Mouse (Mus musculus) CH12.LX (cell line): Measurements from ENCODE around the gene Cdk14. TPM values are rescaled to one million over a fixed set of nuclear protein-coding genes. Genes with fewer than 3 reads are reported as not detected.

Source experiments
- DNase-seq: peaks from one replicate; pipeline ENCODE4 v3.0.0-alpha.2; 2013; ENCODE audit errors: extremely low read depth
- H3K27ac ChIP-seq: 2 replicates; pipeline ENCODE4 v1.5.1; 2012; ENCODE audit warnings: low read depth, mild to moderate bottlenecking, control low read depth, moderate library complexity; ENCODE audit not compliant: insufficient read depth
- H3K27me3 ChIP-seq: replicated peaks from 2 replicates; pipeline ENCODE3; 2012; ENCODE audit warnings: inconsistent platforms
- H3K36me3 ChIP-seq, 2 experiments: replicated peaks in 1 of 2; 2 replicates each; pipeline versions ENCODE3 to v1.6.1; 2012; ENCODE audit warnings: inconsistent platforms in 1 of 2, low read length in 1 of 2, mild to moderate bottlenecking in 1 of 2, mixed read lengths in 1 of 2, moderate library complexity in 1 of 2; ENCODE audit not compliant: control insufficient read depth in 1 of 2, insufficient read depth in 1 of 2
- H3K4me1 ChIP-seq, 2 experiments: 2 replicates each; pipeline ENCODE4 v1.6.1; 2012; ENCODE audit warnings: inconsistent platforms in 1 of 2, moderate library complexity in 1 of 2; ENCODE audit not compliant: insufficient read depth in 2 of 2, control insufficient read depth in 1 of 2
- H3K4me2 ChIP-seq: 2 replicates; pipeline ENCODE4 v1.6.1; 2012; ENCODE audit warnings: low read depth, mild to moderate bottlenecking, control low read depth; ENCODE audit not compliant: poor library complexity, insufficient read depth, severe bottlenecking
- H3K4me3 ChIP-seq, 3 experiments: fragments of 150-350 bp in 1 of 3; sonication (generic) in 1 of 3; replicated peaks in 1 of 3; 2 replicates each; pipeline versions ENCODE3 to v1.5.1; 2011 to 2012; ENCODE audit warnings: low read depth in 2 of 3, low read length in 2 of 3, mild to moderate bottlenecking in 2 of 3, moderate library complexity in 2 of 3, control low read depth in 1 of 3, improper control_type of control experiment in 1 of 3, inconsistent platforms in 1 of 3, mixed read lengths in 1 of 3; ENCODE audit not compliant: poor library complexity in 1 of 3
- H3K79me2 ChIP-seq: replicated peaks from 2 replicates; pipeline ENCODE4 v1.6.1; 2012; ENCODE audit warnings: mild to moderate bottlenecking, moderate library complexity; ENCODE audit not compliant: control insufficient read depth, poor library complexity, insufficient read depth, severe bottlenecking; ENCODE audit errors: extremely low read depth
- H3K9ac ChIP-seq: 2 replicates; pipeline ENCODE4 v1.6.1; 2012; ENCODE audit warnings: low read depth, mild to moderate bottlenecking, control low read depth, moderate library complexity; ENCODE audit not compliant: insufficient read depth
- H3K9me3 ChIP-seq: replicated peaks from 2 replicates; pipeline ENCODE3; 2012; ENCODE audit warnings: low read length, inconsistent platforms, mixed read lengths
- BHLHE40 ChIP-seq: IDR thresholded peaks from 2 replicates; pipeline ENCODE4 v1.6.1; 2011; ENCODE audit warnings: mild to moderate bottlenecking, low read depth, low read length, improper control_type of control experiment
- CHD1 ChIP-seq: IDR thresholded peaks from 2 replicates; pipeline ENCODE4 v1.6.1; 2012; ENCODE audit warnings: low read depth, low read length, improper control_type of control experiment, inconsistent platforms
- CHD2 ChIP-seq: IDR thresholded peaks from 2 replicates; pipeline ENCODE4 v1.6.1; 2011; ENCODE audit warnings: low read length, improper control_type of control experiment
- E2F4 ChIP-seq: IDR thresholded peaks from 2 replicates; pipeline ENCODE4 v1.6.1; 2011; ENCODE audit warnings: low read depth, low read length, improper control_type of control experiment; ENCODE audit not compliant: insufficient replicate concordance
- ELF1 ChIP-seq: IDR thresholded peaks from 2 replicates; pipeline ENCODE4 v1.6.1; 2014; ENCODE audit warnings: low read depth, mild to moderate bottlenecking, inconsistent platforms, low read length, improper control_type of control experiment
- EP300 ChIP-seq: IDR thresholded peaks from 2 replicates; pipeline ENCODE4 v1.6.1; 2011; ENCODE audit warnings: low read length, improper control_type of control experiment
- ETS1 ChIP-seq: conservative IDR thresholded peaks from 2 replicates; pipeline ENCODE4 v1.6.1; 2012; ENCODE audit warnings: low read depth, mild to moderate bottlenecking, inconsistent platforms, low read length, improper control_type of control experiment, moderate library complexity
- HCFC1 ChIP-seq: IDR thresholded peaks from 2 replicates; pipeline ENCODE4 v1.6.1; 2012; ENCODE audit warnings: low read depth, mild to moderate bottlenecking, inconsistent platforms, low read length, improper control_type of control experiment
- JUN ChIP-seq: IDR thresholded peaks from 2 replicates; pipeline ENCODE4 v1.6.1; 2011; ENCODE audit warnings: low read depth, mild to moderate bottlenecking, low read length, improper control_type of control experiment, moderate library complexity; ENCODE audit not compliant: insufficient read depth
- JUND ChIP-seq: conservative IDR thresholded peaks from 2 replicates; pipeline ENCODE4 v1.6.1; 2011; ENCODE audit warnings: low read depth, low read length, improper control_type of control experiment
- KAT2A ChIP-seq: IDR thresholded peaks from 2 replicates; pipeline ENCODE4 v1.6.1; 2012; ENCODE audit warnings: low read length, improper control_type of control experiment, inconsistent platforms; ENCODE audit not compliant: insufficient replicate concordance
- MAFK ChIP-seq: IDR thresholded peaks from 2 replicates; pipeline ENCODE4 v1.6.1; 2011; ENCODE audit warnings: low read length, improper control_type of control experiment; ENCODE audit not compliant: insufficient replicate concordance
- MAX ChIP-seq: IDR thresholded peaks from 2 replicates; pipeline ENCODE4 v1.6.1; 2011; ENCODE audit warnings: low read length, improper control_type of control experiment
- MEF2A ChIP-seq: IDR thresholded peaks from 2 replicates; pipeline ENCODE4 v1.6.1; 2014; ENCODE audit warnings: low read depth, mild to moderate bottlenecking, inconsistent platforms, low read length, improper control_type of control experiment, borderline replicate concordance
- MYC ChIP-seq: IDR thresholded peaks from 2 replicates; pipeline ENCODE4 v1.6.1; 2011; ENCODE audit warnings: low read depth, mild to moderate bottlenecking, improper control_type of control experiment, low read length
- NELFE ChIP-seq: IDR thresholded peaks from 2 replicates; pipeline ENCODE4 v1.6.1; 2011; ENCODE audit warnings: low read depth, low read length, improper control_type of control experiment
- NRF1 ChIP-seq: IDR thresholded peaks from 2 replicates; pipeline ENCODE4 v1.6.1; 2014; ENCODE audit warnings: low read depth, mild to moderate bottlenecking, inconsistent platforms, low read length, improper control_type of control experiment, moderate library complexity
- POLR2A ChIP-seq: IDR thresholded peaks from 2 replicates; pipeline ENCODE4 v1.6.1; 2011; ENCODE audit warnings: low read depth, mild to moderate bottlenecking, improper control_type of control experiment, low read length
- RAD21 ChIP-seq: IDR thresholded peaks from 2 replicates; pipeline ENCODE4 v1.6.1; 2011; ENCODE audit warnings: low read depth, mild to moderate bottlenecking, low read length, improper control_type of control experiment, moderate library complexity
- SIN3A ChIP-seq: IDR thresholded peaks from 2 replicates; pipeline ENCODE4 v1.6.1; 2012; ENCODE audit warnings: low read length, improper control_type of control experiment, inconsistent platforms
- SMC3 ChIP-seq: IDR thresholded peaks from 2 replicates; pipeline ENCODE4 v1.6.1; 2011; ENCODE audit warnings: low read depth, low read length, improper control_type of control experiment
- USF1 ChIP-seq: IDR thresholded peaks from 2 replicates; pipeline ENCODE4 v1.6.1; 2014; ENCODE audit warnings: low read depth, mild to moderate bottlenecking, inconsistent platforms, low read length, improper control_type of control experiment
- USF2 ChIP-seq: conservative IDR thresholded peaks from 2 replicates; pipeline ENCODE4 v1.6.1; 2011; ENCODE audit warnings: low read depth, low read length, improper control_type of control experiment
- dilution Hi-C: fragments of 300-500 bp; cut with MboI; formaldehyde crosslinking; loops from 2 replicates; pipeline ENCODE4 v1.14.3; 2020; ENCODE audit warnings: low sequenced_read_pairs; ENCODE audit not compliant: extremely low pct_unique_long_range_greater_than_20kb, extremely low pct_ligation_motif_present
- in situ Hi-C: fragments of 300-500 bp; cut with MboI; formaldehyde crosslinking; loops from 3 replicates; pipeline ENCODE4 v1.14.3; 2019; ENCODE audit warnings: low sequenced_read_pairs, low pct_ligation_motif_present, low pct_unique_long_range_greater_than_20kb, mixed read lengths
- polyA plus RNA-seq: library from polyadenylated mRNA; unstranded; fragments of >175 nt; gene quantifications from 2 replicates; pipeline ENCODE4 v1.2.1, GENCODE M21; 2012; ENCODE audit warnings: low read depth; ENCODE audit not compliant: insufficient read length
- total RNA-seq, 2 experiments: library from RNA; depleted of rRNA; stranded (reverse); fragments of 300-350 nt in 1 of 2; fragments of >200 nt in 1 of 2; gene quantifications; 2 replicates each; pipeline ENCODE4 v1.2.3; 2012 to 2014

Gene Cdk14
- total and polyA plus RNA-seq, 3 experiments = 3.7 to 12.0 (median 8.9) TPM

DNA sequence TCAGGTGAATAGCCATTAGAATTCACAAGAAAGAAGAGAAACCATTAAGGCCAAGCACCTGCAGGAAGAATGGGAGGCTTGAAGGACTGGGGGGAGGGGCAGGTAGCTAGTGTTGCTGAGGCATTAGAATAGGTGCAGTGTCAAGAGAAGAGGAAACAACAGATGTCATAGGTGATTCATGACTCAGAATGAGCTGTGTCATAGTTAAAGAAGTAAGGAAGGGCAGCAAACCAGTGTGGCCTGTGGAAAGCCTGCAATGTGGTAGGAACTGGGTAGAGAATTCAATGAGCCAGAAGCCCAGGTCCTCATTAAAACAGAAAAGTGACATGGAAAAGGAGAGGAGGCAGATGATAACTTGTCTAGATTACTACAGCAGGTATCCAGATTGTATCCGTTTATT lies 45.1 kb upstream of the Cdk14 start:
- H3K4me2 ChIP-seq = no peak overlapping the region
- H3K27ac ChIP-seq = no peak overlapping the region
- H3K27me3 ChIP-seq = no peaks in the 10 kb centered on the region
- TF ChIP-seq USF2 (no peak), KAT2A (no peak), CHD2 (peak; percentile 35; the same call in 1 of the 2 replicates), JUN (no peak), USF1 (no peak), CHD1 (no peak), MAFK (peak; percentile 31; the same call in 1 of the 2 replicates), NELFE (no peak), EP300 (0 out of 2 replicates have a peak, but pooled peaks have one; percentile 9)
- H3K9ac ChIP-seq = no peak overlapping the region
- H3K4me1 ChIP-seq = peaks cover 4 to 7% of the 10 kb centered on the region in 2 experiments; a peak in 3 of 4 replicates
- H3K9me3 ChIP-seq = no peaks in the 10 kb centered on the region
- dilution Hi-C loops (no loop called here), in situ Hi-C loops (no loop called here)
- peak; percentile 21 for DNase-seq
- H3K4me3 ChIP-seq = no peak overlapping the region
- H3K79me2 ChIP-seq = no peaks in the 10 kb centered on the region
- H3K36me3 ChIP-seq = no peaks in the 10 kb centered on the region

- dilution Hi-C loops = no loop called here
Observed at GRCm38 (mm10) chr5:5431746-5432438, 11.8 kb upstream of the Cdk14 start.

GRCm38 (mm10) chr5:5423723-5424171 lies 3.6 kb upstream of the Cdk14 start:
- H3K4me2 ChIP-seq = peak overlapping the region; percentile 19
- TF ChIP-seq POLR2A (peak; percentile 40; the same call in 1 of the 2 replicates), CHD2 (peak; percentile 43; the same call in 1 of the 2 replicates), MYC (no peak; the same call in none of the 2 replicates), JUND (peak; percentile 42), HCFC1 (peak; percentile 18; the same call in 1 of the 2 replicates), SMC3 (no peak), EP300 (peak; percentile 71), MAX (peak; percentile 85), NRF1 (0 out of 2 replicates have a peak, but pooled peaks have one; percentile 10), RAD21 (no peak; the same call in 1 of the 2 replicates), JUN (peak; percentile 55; the same call in 1 of the 2 replicates), ETS1 (peak; percentile 79), ELF1 (peak; percentile 30; the same call in 1 of the 2 replicates), MEF2A (peak; percentile 83), E2F4 (0 out of 2 replicates have a peak, but pooled peaks have one; percentile 66), SIN3A (peak; percentile 59), BHLHE40 (peak; percentile 69; the same call in 1 of the 2 replicates)

More at GRCm38 (mm10) chr5:5431746-5432438, 11.8 kb upstream of the Cdk14 start:
- Histone ChIP-seq H3K27ac (no peak overlapping the region), H3K4me2 (peak overlapping the region; percentile 61; the same call in 1 of the 2 replicates), H3K36me3 (no peaks in the 10 kb centered on the region), H3K27me3 (no peaks in the 10 kb centered on the region), H3K9ac (no peak overlapping the region), H3K9me3 (peaks cover 2% of the 10 kb centered on the region), H3K79me2 (no peaks in the 10 kb centered on the region), H3K4me3 (no peak overlapping the region), H3K4me1 (peaks cover 2 to 11% of the 10 kb centered on the region in 2 experiments; a peak in 2 of 4 replicates)
- no peak for DNase-seq
- TF ChIP-seq BHLHE40 = peak; percentile 63
- no peak for TF ChIP-seq POLR2A
- TF ChIP-seq USF1 = no peak
- in situ Hi-C loops = no loop called here

More at GRCm38 (mm10) chr5:5423723-5424171, 3.6 kb upstream of the Cdk14 start:
- Histone ChIP-seq H3K79me2 (0 out of 2 replicates have a peak, but pooled peaks cover 2% of the 10 kb centered on the region), H3K27ac (peak overlapping the region; percentile 83), H3K4me3 (no peak overlapping the region), H3K4me1 (peaks cover 10 to 47% of the 10 kb centered on the region in 2 experiments), H3K9ac (peak overlapping the region; percentile 51), H3K9me3 (peaks cover 8% of the 10 kb centered on the region), H3K36me3 (no peaks in the 10 kb centered on the region), H3K27me3 (no peaks in the 10 kb centered on the region)
- in situ Hi-C loops = loop anchor here (5.0 kb wide), 1 partner anchor 54 kb away; the partner anchor contains the start of gene 1700015F17Rik
- peak; percentile 90 for DNase-seq
- dilution Hi-C loops = no loop called here
